Mouse (Mus musculus): ENCODE results near the gene Gm20481.
"Not testable (repeated sequence)": the region's sequence is repeated elsewhere in the genome, so short reads cannot be mapped to it uniquely, and the experiment has no call there.

GRCm38 (mm10) chr17:34971694-34972068 is 2.0 kb downstream of the Gm20481 start:
- not testable (repeated sequence) for TF ChIP-seq POLR2A (IDR thresholded peaks at IDR 0.05; ENCODE audit: low read depth, low read length); CTCF (IDR thresholded peaks at IDR 0.05; ENCODE audit: extremely low read depth, insufficient read depth, insufficient read length, insufficient replicate concordance)
